Mouse (Mus musculus): ENCODE results near the gene Mocs2. TPM values are rescaled to one million over a fixed set of nuclear protein-coding genes. Genes with fewer than 3 reads are reported as not detected.

Gene Mocs2
- total RNA-seq, 2 experiments from 2014 or later, result 86.6 to 97.3 TPM

GRCm38 (mm10) chr13:114853152-114853551 is 35.1 kb downstream of the Mocs2 start:
- no peak for DNase-seq (ENCODE audit: low spot score in 2 of 2)

DNA sequence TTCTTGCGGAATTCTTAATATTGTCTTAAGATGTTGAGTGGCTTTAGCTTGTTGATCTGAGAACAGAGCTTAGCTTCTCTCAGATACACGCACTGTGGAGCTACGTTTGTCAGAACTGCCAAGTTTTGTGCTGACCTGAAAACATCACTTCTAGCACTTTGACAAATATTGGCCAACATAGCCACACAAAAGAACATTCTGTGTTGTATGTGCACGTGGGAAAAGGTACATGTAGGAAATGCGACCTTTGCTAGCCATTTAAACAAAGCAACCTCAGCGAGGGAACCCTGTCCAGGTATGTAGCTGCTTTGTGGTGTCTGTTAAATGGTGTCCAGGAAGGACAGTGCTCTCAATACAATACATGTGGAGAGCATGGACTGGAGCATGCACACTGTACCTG is 36.0 kb downstream of the Mocs2 start:
- no peak for DNase-seq (ENCODE audit: low spot score in 2 of 2)

- DNase-seq (ENCODE audit: low spot score in 2 of 2), result no peak
Measured at GRCm38 (mm10) chr13:114854428-114854827, 36.4 kb downstream of the Mocs2 start.

GRCm38 (mm10) chr13:114855573-114856268 is 37.7 kb downstream of the Mocs2 start:
- DNase-seq (ENCODE audit: low spot score in 2 of 2), result no peak

DNA sequence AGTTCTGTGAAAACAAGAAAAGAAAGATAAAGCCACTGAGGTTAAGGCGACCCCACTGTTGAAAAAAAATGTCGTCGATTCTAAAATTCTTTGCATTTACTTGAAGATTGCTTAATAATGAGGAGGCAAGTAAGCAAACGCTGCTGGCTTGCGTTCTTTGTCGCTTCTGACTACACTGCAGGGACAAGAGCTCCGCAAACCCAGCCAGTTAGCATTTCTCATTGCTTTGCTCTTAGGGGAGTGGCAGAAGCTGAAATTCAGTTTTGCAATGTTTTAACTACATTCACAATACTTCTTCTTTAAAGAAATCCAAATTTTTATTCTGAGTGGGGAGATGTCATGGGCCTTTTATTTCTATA is 38.2 kb downstream of the Mocs2 start:
- DNase-seq (ENCODE audit: low spot score in 2 of 2), result no peak

- no peak for DNase-seq (ENCODE audit: low spot score in 2 of 2)
Measured at GRCm38 (mm10) chr13:114857525-114857924, 39.5 kb downstream of the Mocs2 start.

GRCm38 (mm10) chr13:114874738-114875137 is 56.7 kb downstream of the Mocs2 start:
- DNase-seq (ENCODE audit: low spot score in 2 of 2), result no peak

- no peak for DNase-seq (ENCODE audit: low spot score in 2 of 2)
Measured at GRCm38 (mm10) chr13:114876005-114876520, 58.0 kb downstream of the Mocs2 start.

- DNase-seq (ENCODE audit: low spot score in 2 of 2), result no peak
Measured at GRCm38 (mm10) chr13:114878667-114879066, 60.6 kb downstream of the Mocs2 start.

Other genes starting within 250 kb of the Mocs2 start
- under 1 TPM; 0.34 to 0.40 TPM for gene Itga2, start 113.9 kb downstream of the Mocs2 start, total RNA-seq (2021)